Mouse (Mus musculus): ENCODE measurements around the gene Cks2. TPM values are rescaled to one million over a fixed set of nuclear protein-coding genes. Genes with fewer than 3 reads are reported as not detected.

Gene Cks2
- polyA plus RNA-seq (2016; fragmentation: Nextera tagmentation; extraction: Ambion mirVana): 319 and 330 TPM in 2 replicates

GRCm38 (mm10) chr13:51644829-51645789, at the start of gene Cks2:
Cks2 (plus strand) TSS chr13:51645232.
- Histone ChIP-seq H3K4me1 (peaks cover 27% of the 10 kb centered on the region), H3K27me3 (0 out of 2 replicates have a peak, but pooled peaks cover 2% of the 10 kb centered on the region), H3K27ac (peak within 1 kb of the TSS; percentile 74), H3K9ac (peak within 1 kb of the TSS; percentile 84), H3K9me3 (no peaks in the 10 kb centered on the region), H3K4me3 (replicated peaks) (peak within 1 kb of the TSS; percentile 81), H3K36me3 (replicated peaks) (no peaks in the 10 kb centered on the region), H3K4me2 (peak within 1 kb of the TSS; percentile 67)
- under 1% methylated on average over 83 of the region's 83 CpGs for WGBS
- peak; percentile 98 for ATAC-seq (ENCODE audit: low FRiP score)

GRCm38 (mm10) chr13:51595404-51595803, 49.6 kb upstream of the Cks2 start:
- Histone ChIP-seq H3K9me3 (0 out of 2 replicates have a peak, but pooled peaks cover 3% of the 10 kb centered on the region), H3K4me1 (peaks cover 9% of the 10 kb centered on the region), H3K9ac (no peak overlapping the region), H3K36me3 (replicated peaks) (no peaks in the 10 kb centered on the region), H3K4me3 (replicated peaks) (peak overlapping the region; percentile 53), H3K27ac (no peak overlapping the region), H3K27me3 (peaks cover 28% of the 10 kb centered on the region), H3K4me2 (peak overlapping the region; percentile 99)
- WGBS: 28% methylated on average over 11 of the region's 11 CpGs
- 0 out of 2 replicates have a peak, but pooled peaks have one; percentile 11 for ATAC-seq (ENCODE audit: low FRiP score)

GRCm38 (mm10) chr13:51598063-51598462, 47.0 kb upstream of the Cks2 start:
- no peak for ATAC-seq (ENCODE audit: low FRiP score)
- WGBS: 95% methylated on average over 2 of the region's 2 CpGs
- Histone ChIP-seq H3K4me3 (replicated peaks) (no peak overlapping the region), H3K4me2 (no peak overlapping the region), H3K9ac (no peak overlapping the region), H3K27me3 (peaks cover 30% of the 10 kb centered on the region), H3K36me3 (replicated peaks) (no peaks in the 10 kb centered on the region), H3K9me3 (no peaks in the 10 kb centered on the region), H3K27ac (no peak overlapping the region), H3K4me1 (peaks cover 13% of the 10 kb centered on the region)

GRCm38 (mm10) chr13:51600169-51600568, 44.9 kb upstream of the Cks2 start:
- 93% methylated on average over 8 of the region's 8 CpGs for WGBS
- ATAC-seq (ENCODE audit: low FRiP score): no peak
- Histone ChIP-seq H3K36me3 (replicated peaks) (no peaks in the 10 kb centered on the region), H3K9me3 (no peaks in the 10 kb centered on the region), H3K27me3 (peaks cover 20% of the 10 kb centered on the region; the same call in 1 of the 2 replicates), H3K4me3 (replicated peaks) (no peak overlapping the region), H3K4me2 (no peak overlapping the region), H3K27ac (no peak overlapping the region), H3K4me1 (peaks cover 17% of the 10 kb centered on the region), H3K9ac (no peak overlapping the region)

- no peak overlapping the region for H3K9ac ChIP-seq
- H3K4me3 ChIP-seq (replicated peaks): no peak overlapping the region
- 0 out of 2 replicates have a peak, but pooled peaks have one; percentile 18 for ATAC-seq (ENCODE audit: low FRiP score)
- H3K27ac ChIP-seq: no peak overlapping the region
- 78% methylated on average over 8 of the region's 8 CpGs for WGBS
- peak overlapping the region; percentile 47 for H3K4me2 ChIP-seq
- H3K36me3 ChIP-seq (replicated peaks): no peaks in the 10 kb centered on the region
- 0 out of 2 replicates have a peak, but pooled peaks cover 5% of the 10 kb centered on the region for H3K27me3 ChIP-seq
- H3K4me1 ChIP-seq: peaks cover 17% of the 10 kb centered on the region
- H3K9me3 ChIP-seq: no peaks in the 10 kb centered on the region
Observed at GRCm38 (mm10) chr13:51602764-51603163, 42.3 kb upstream of the Cks2 start.

- Histone ChIP-seq H3K9ac (no peak overlapping the region), H3K4me3 (replicated peaks) (0 out of 2 replicates have a peak overlapping the region, but pooled peaks have one; percentile 17), H3K9me3 (no peaks in the 10 kb centered on the region), H3K4me1 (peaks cover 17% of the 10 kb centered on the region), H3K27ac (peak overlapping the region; percentile 38), H3K36me3 (replicated peaks) (no peaks in the 10 kb centered on the region), H3K4me2 (peak overlapping the region; percentile 47), H3K27me3 (0 out of 2 replicates have a peak, but pooled peaks cover 5% of the 10 kb centered on the region)
- ATAC-seq (ENCODE audit: low FRiP score): peak; percentile 86
- WGBS: 21% methylated on average over 16 of the region's 16 CpGs
Observed at GRCm38 (mm10) chr13:51603221-51603893, 41.7 kb upstream of the Cks2 start.

GRCm38 (mm10) chr13:51603894-51604244, 41.2 kb upstream of the Cks2 start:
- Histone ChIP-seq H3K36me3 (replicated peaks) (no peaks in the 10 kb centered on the region), H3K4me3 (replicated peaks) (no peak overlapping the region), H3K27ac (peak overlapping the region; percentile 38; the same call in 1 of the 2 replicates), H3K9ac (no peak overlapping the region), H3K4me2 (peak overlapping the region; percentile 47), H3K4me1 (peaks cover 17% of the 10 kb centered on the region), H3K9me3 (no peaks in the 10 kb centered on the region), H3K27me3 (0 out of 2 replicates have a peak, but pooled peaks cover 5% of the 10 kb centered on the region)
- ATAC-seq (ENCODE audit: low FRiP score): peak; percentile 76
- WGBS: 22% methylated on average over 4 of the region's 4 CpGs

GRCm38 (mm10) chr13:51609231-51609630, 35.8 kb upstream of the Cks2 start:
- H3K27ac ChIP-seq: no peak overlapping the region
- H3K4me3 ChIP-seq (replicated peaks): no peak overlapping the region
- H3K27me3 ChIP-seq: no peaks in the 10 kb centered on the region
- no peak overlapping the region for H3K9ac ChIP-seq
- no peaks in the 10 kb centered on the region for H3K9me3 ChIP-seq
- ATAC-seq (ENCODE audit: low FRiP score): no peak
- whole genome bisulfite sequencing: 95% methylated on average over 7 of the region's 7 CpGs
- no peaks in the 10 kb centered on the region for H3K36me3 ChIP-seq (replicated peaks)
- peaks cover 9% of the 10 kb centered on the region for H3K4me1 ChIP-seq
- no peak overlapping the region for H3K4me2 ChIP-seq

GRCm38 (mm10) chr13:51611060-51611459, 34.0 kb upstream of the Cks2 start:
- WGBS: 22% methylated on average over 9 of the region's 9 CpGs
- ATAC-seq (ENCODE audit: low FRiP score): no peak
- Histone ChIP-seq H3K9me3 (no peaks in the 10 kb centered on the region), H3K4me3 (replicated peaks) (no peak overlapping the region), H3K36me3 (replicated peaks) (no peaks in the 10 kb centered on the region), H3K4me2 (peak overlapping the region; percentile 21; the same call in 1 of the 2 replicates), H3K4me1 (peaks cover 11% of the 10 kb centered on the region; the same call in 1 of the 2 replicates), H3K27me3 (no peaks in the 10 kb centered on the region), H3K9ac (no peak overlapping the region), H3K27ac (no peak overlapping the region)

GRCm38 (mm10) chr13:51611500-51611899, 33.5 kb upstream of the Cks2 start:
- no peaks in the 10 kb centered on the region for H3K36me3 ChIP-seq (replicated peaks)
- no peak overlapping the region for H3K27ac ChIP-seq
- WGBS: 37% methylated on average over 5 of the region's 5 CpGs
- H3K4me1 ChIP-seq: peaks cover 16% of the 10 kb centered on the region
- ATAC-seq (ENCODE audit: low FRiP score): no peak
- H3K27me3 ChIP-seq: no peaks in the 10 kb centered on the region
- H3K4me3 ChIP-seq (replicated peaks): no peak overlapping the region
- no peak overlapping the region for H3K9ac ChIP-seq
- peak overlapping the region; percentile 21; the same call in 1 of the 2 replicates for H3K4me2 ChIP-seq
- no peaks in the 10 kb centered on the region for H3K9me3 ChIP-seq

GRCm38 (mm10) chr13:51615815-51616214, 29.2 kb upstream of the Cks2 start:
- Histone ChIP-seq H3K4me2 (no peak overlapping the region), H3K27ac (no peak overlapping the region), H3K4me1 (peaks cover 29% of the 10 kb centered on the region), H3K27me3 (no peaks in the 10 kb centered on the region), H3K4me3 (replicated peaks) (no peak overlapping the region), H3K9me3 (no peaks in the 10 kb centered on the region), H3K9ac (no peak overlapping the region), H3K36me3 (replicated peaks) (no peaks in the 10 kb centered on the region)
- WGBS: 69% methylated on average over 10 of the region's 10 CpGs
- ATAC-seq (ENCODE audit: low FRiP score): no peak
